Mouse (Mus musculus): ENCODE results near the gene Zfp871.
A peak's percentile ranks its signal among the peaks of the same experiment; 100 is the strongest.
"Not testable (repeated sequence)": the region's sequence is repeated elsewhere in the genome, so short reads cannot be mapped to it uniquely, and the experiment has no call there.

The Zfp871 gene

DNA sequence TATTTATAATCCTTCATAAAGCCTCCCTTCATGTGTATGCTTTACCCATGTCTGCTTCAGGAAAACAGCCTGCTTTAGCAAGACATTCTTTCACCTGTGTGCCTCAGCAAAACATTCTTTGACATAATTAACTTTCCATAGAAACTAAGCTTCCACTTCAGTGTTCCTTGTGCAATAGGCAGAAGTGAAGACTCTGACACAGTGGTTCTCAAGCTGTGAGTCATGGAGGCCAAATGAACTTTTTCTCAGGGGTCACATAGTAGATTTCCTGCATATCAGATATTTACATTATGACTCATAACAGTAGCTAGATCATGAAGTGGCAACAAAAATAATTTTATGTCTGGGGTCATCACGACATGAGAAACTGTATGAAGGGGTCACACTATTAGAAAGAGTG lies 49.7 kb downstream of the Zfp871 start:
- DNase-seq (ENCODE audit: low read depth) = peak; percentile 22

DNA sequence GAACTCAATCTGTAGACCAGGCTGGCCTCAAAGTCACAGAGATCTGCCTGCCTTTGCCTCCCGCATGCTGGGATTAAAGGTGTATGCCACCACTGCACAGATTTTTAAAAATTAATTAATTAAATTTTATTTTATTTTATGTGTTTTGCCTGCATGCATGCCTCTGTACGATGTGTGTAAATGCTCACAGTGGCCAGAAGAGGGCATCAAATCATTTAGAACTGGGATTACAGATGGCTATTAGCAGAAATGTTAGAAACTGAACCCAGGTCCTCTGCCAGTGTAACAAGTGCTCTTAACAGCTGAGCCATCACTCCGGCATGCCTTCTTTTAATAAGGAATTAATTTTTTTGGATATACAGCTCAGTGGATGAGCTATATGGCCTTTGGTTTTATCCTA lies 59.1 kb downstream of the Zfp871 start:
- no peak for DNase-seq (ENCODE audit: low read depth)

DNA sequence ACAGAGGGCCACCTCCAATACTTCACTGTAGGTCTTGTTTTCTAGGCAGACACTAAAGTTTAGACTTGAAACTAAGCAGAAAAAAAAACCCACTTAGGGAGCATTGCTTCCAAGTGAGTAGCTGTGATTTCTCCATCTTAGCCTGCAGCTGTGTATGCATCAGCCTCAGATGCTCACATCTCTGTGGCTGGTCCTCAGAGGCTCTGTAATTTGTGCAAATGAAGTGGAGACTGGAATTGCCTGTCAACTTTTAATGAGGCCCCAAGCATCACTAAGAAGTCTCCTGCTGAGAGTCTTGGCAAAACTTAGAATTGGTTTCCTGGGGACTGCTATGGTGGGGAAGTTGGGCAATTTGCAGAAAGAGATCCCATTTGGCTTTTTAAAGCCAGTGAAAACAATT lies 61.7 kb downstream of the Zfp871 start:
- not testable (repeated sequence) for DNase-seq (ENCODE audit: low read depth)

DNA sequence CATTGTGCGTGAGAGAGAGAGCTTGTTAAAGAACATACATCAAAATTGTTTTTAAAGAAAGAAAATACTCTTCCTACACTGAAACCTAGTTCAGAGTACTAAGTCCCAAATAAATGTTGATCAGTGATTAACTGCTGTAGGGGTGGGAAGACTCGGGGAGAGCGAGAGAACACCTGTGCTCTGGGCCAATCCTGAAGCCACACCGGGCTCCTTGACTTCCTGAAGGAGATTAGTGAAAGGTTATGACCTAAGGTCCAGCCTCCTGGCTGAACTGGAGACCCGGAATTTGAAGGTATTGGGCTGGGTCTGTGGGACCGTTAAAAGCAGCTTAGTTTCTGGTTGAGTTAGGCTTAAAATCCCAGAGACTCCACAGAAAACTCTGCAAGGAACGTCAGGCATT lies 65.3 kb downstream of the Zfp871 start:
- DNase-seq (ENCODE audit: low read depth) = no peak

DNA sequence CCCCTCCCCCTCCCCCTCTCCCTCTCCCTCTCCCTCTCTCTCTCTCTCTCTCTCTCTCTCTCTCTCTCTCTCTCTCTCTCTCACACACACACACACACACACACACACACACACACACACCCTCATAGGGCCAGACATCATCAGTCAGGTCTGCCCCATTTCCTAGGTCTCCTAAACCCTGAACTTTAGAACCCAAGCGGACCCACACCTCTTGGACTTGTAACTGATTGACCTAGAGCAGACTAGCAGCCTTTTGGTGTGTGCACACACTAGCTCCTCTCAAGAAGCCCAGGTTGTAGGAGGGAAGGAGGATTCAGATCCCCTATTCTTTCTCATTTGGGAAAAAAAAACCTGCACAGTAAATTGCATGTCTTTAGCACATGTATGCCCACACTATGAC lies 65.9 kb downstream of the Zfp871 start:
- not testable (repeated sequence) for DNase-seq (ENCODE audit: low read depth)

All from fibroblast of lung, adult 2 months (primary cell).